Mouse (Mus musculus) liver, embryonic 13.5 days (tissue): ENCODE data around the gene Acad9. TPM values are rescaled to one million over a fixed set of nuclear protein-coding genes. Genes with fewer than 3 reads are reported as not detected.

Source experiments
- ATAC-seq: fragments of 200-750 bp; cut with Nextera tagmentation; 2 replicates; pipeline ENCODE4 v1.8.0; 2017; ENCODE audit warnings: low read depth, mild to moderate bottlenecking, moderate number of reproducible peaks, moderate library complexity
- DNase-seq: peaks from one replicate; pipeline ENCODE4 v3.0.0; 2022
- H3K27ac ChIP-seq: fragments of 300-500 bp; sonication (generic); 2 replicates; pipeline ENCODE4 v1.5.1; 2015; ENCODE audit warnings: moderate library complexity, mild to moderate bottlenecking, inconsistent platforms
- H3K27me3 ChIP-seq: fragments of 300-500 bp; sonication (generic); 2 replicates; pipeline ENCODE4 v1.6.1; 2015; ENCODE audit warnings: mild to moderate bottlenecking, inconsistent platforms
- H3K36me3 ChIP-seq: fragments of 300-500 bp; sonication (generic); 2 replicates; pipeline ENCODE4 v1.6.1; 2015; ENCODE audit warnings: mild to moderate bottlenecking, inconsistent platforms
- H3K4me1 ChIP-seq: fragments of 300-500 bp; sonication (generic); replicated peaks from 2 replicates; pipeline ENCODE4 v1.6.1; 2015; ENCODE audit warnings: inconsistent platforms
- H3K4me2 ChIP-seq: fragments of 300-500 bp; sonication (generic); 2 replicates; pipeline ENCODE4 v1.6.1; 2015; ENCODE audit warnings: inconsistent platforms, mild to moderate bottlenecking, moderate library complexity
- H3K4me3 ChIP-seq: fragments of 300-500 bp; sonication (generic); replicated peaks from 2 replicates; pipeline ENCODE4 v1.5.1; 2015; ENCODE audit warnings: mild to moderate bottlenecking, inconsistent platforms
- H3K9ac ChIP-seq: fragments of 300-500 bp; sonication (generic); 2 replicates; pipeline ENCODE4 v1.6.1; 2015; ENCODE audit warnings: mild to moderate bottlenecking, inconsistent platforms
- H3K9me3 ChIP-seq: fragments of 300-500 bp; sonication (generic); replicated peaks from 2 replicates; pipeline ENCODE4 v1.6.1; 2016; ENCODE audit warnings: inconsistent platforms
- WGBS: fragments of 180-500 bp; shearing (Covaris S2); methylation state at CpG from one replicate; pipeline ENCODE4 v1.1.7; 2015; ENCODE audit not compliant: insufficient replicate concordance; 5-methylcytosine and 5-hydroxymethylcytosine counted together
- polyA plus RNA-seq: library from polyadenylated mRNA; unstranded; fragments of >200 nt; fragmentation: Nextera tagmentation; extraction: Ambion mirVana; gene quantifications from 2 replicates; pipeline ENCODE4 v1.2.1, GENCODE M21; 2015

Gene Acad9
- 35.5 and 41.5 TPM in 2 replicates for polyA plus RNA-seq

GRCm38 (mm10) chr3:36065843-36066651 is at the start of gene Acad9:
Gene Acad9 (plus strand): TSS chr3:36065979.
- Histone ChIP-seq H3K4me3 (peak within 1 kb of the TSS; percentile 87), H3K9ac (peak within 1 kb of the TSS; percentile 87), H3K9me3 (no peaks in the 10 kb centered on the region), H3K4me1 (peaks cover 16% of the 10 kb centered on the region), H3K4me2 (peak within 1 kb of the TSS; percentile 82), H3K27me3 (0 out of 2 replicates have a peak, but pooled peaks cover 7% of the 10 kb centered on the region), H3K27ac (no peak within 1 kb of the TSS; the same call in 1 of the 2 replicates), H3K36me3 (peaks cover 4% of the 10 kb centered on the region)
- DNase-seq (peak; percentile 86), ATAC-seq (peak; percentile 95)
- under 1% methylated on average over 48 of the region's 49 CpGs for WGBS

DNA sequence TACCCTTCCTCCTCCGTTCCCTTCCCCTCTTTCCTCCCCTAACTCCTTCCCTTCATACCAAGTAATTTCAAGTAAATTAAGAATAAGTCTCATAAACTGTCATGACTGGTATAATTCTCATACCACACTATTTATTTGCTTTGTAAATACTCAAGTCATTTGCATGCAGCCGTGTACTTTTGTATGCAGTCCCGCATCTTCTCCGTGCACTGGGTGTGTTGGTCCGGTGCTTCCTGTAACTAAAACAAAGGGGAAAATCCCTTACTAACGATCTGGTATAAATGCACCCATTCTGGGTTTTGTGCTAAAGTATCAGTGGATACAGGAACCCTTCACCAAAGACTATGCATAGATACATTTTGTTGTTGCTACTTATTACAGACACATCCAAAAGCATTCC is 40.0 kb upstream of the Acad9 start:
- Histone ChIP-seq H3K4me1 (no peaks in the 10 kb centered on the region), H3K4me3 (no peak overlapping the region), H3K9me3 (no peaks in the 10 kb centered on the region), H3K27ac (no peak overlapping the region), H3K9ac (no peak overlapping the region), H3K4me2 (no peak overlapping the region), H3K36me3 (no peaks in the 10 kb centered on the region), H3K27me3 (no peaks in the 10 kb centered on the region)
- ATAC-seq = no peak
- WGBS = 67% methylated on average over 6 of the region's 6 CpGs
- DNase-seq = no peak

DNA sequence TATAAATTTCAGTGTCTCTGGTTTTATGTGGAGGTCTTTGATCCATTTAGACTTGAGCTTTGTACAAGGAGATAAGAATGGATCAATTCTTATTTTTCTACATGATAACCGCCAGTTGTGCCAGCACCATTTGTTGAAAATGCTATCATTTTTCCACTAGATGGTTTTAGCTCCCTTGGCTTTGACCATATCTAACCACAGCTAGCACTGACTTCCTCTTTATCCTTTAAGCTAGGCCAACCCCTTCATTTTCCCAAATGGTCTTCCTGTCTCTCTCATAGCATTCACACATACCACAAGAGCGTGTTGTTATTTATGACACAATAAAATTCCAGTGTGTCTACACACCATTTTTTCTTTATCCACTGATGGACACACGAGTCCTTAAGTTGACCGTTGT is 35.8 kb upstream of the Acad9 start:
- Histone ChIP-seq H3K27me3 (no peaks in the 10 kb centered on the region), H3K9me3 (no peaks in the 10 kb centered on the region), H3K36me3 (no peaks in the 10 kb centered on the region), H3K27ac (no peak overlapping the region), H3K4me3 (no peak overlapping the region), H3K4me1 (no peaks in the 10 kb centered on the region), H3K9ac (no peak overlapping the region), H3K4me2 (no peak overlapping the region)
- 48% methylated on average over 4 of the region's 4 CpGs for WGBS
- DNase-seq (no peak), ATAC-seq (no peak)

DNA sequence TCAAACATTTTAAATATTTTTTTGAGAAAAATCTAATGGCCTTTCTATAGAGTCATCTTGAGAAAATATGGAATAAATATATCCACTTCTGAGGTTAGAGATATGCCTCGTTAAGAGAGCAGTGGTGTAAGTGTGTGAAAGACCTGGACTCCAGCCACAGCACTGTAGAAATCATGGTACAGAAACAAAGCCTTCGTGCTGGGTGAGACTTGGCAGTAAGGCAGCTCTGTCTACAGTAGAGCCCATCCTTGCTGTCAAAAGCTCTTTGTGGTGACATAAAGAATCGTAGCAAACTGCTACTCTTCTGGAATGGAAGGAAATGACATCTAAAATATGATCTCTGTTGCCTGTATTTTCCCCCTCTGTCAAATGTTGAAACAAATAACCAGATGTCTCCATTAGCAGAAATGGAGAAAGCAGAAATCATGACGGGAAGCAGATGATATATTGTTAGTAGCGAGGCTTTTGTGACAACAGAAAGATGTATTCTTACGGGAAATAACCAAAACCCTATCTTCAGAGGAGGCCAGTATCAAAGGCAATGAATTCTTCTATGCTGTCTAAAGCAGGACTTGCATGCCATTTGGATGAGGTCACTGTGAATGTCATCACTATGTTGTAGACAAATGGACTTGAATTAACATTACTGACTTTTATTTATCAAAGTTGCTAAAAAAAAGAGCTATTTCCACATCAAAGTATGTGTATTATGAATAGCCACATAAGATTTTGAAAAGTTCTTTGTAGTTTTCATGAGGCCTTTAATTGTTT is 33.9 kb upstream of the Acad9 start:
- H3K36me3 ChIP-seq = no peaks in the 10 kb centered on the region
- no peaks in the 10 kb centered on the region for H3K9me3 ChIP-seq
- H3K4me1 ChIP-seq = no peaks in the 10 kb centered on the region
- WGBS = 52% methylated on average over 6 of the region's 6 CpGs
- H3K27me3 ChIP-seq = no peaks in the 10 kb centered on the region
- no peak for DNase-seq
- no peak overlapping the region for H3K4me3 ChIP-seq
- H3K27ac ChIP-seq = no peak overlapping the region
- H3K4me2 ChIP-seq = no peak overlapping the region
- no peak for ATAC-seq
- no peak overlapping the region for H3K9ac ChIP-seq

DNA sequence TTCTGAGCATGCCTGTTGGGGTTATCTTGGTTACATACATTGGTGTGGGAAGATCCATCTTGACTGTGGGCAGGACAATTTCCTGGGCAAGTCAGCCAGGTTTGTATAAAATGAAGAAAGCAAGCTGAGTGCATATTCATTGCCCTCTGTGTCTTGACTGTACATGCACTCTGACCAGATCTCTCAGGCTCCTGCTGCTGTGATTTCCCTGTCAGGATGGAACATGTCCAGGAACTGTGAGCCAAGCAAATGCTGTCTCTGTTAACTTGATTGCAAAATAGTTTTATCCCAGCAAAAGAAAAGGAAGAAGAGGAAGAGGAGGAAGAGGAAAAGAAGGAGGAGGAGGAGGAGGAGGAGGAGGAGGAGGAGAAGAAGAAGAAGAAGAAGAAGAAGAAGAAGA is 21.3 kb upstream of the Acad9 start:
- DNase-seq (no peak), ATAC-seq (no peak)
- H3K4me2 ChIP-seq = no peak overlapping the region
- no peak overlapping the region for H3K9ac ChIP-seq
- no peak overlapping the region for H3K4me3 ChIP-seq
- H3K27ac ChIP-seq = no peak overlapping the region
- no peaks in the 10 kb centered on the region for H3K9me3 ChIP-seq
- no peaks in the 10 kb centered on the region for H3K4me1 ChIP-seq
- H3K36me3 ChIP-seq = no peaks in the 10 kb centered on the region
- no peaks in the 10 kb centered on the region for H3K27me3 ChIP-seq

DNA sequence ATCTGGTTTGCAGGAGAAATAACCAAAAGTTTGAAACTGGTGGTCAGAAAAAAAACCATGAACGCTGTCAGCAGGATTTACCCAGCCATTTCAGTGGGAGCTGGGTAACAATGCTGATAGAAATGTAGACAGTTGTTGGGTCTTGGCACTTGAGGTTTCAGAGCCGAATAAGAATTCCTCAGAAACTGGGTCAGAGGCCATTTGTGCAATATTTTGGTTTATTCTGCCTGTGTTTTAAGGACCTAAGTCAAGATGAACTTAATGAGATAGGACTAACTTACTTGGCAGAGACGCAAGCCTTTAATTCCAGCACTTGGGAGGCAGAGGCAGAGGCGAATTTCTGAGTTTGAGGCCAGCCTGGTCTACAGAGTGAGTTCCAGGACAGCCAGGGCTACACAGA is 20.7 kb upstream of the Acad9 start:
- Histone ChIP-seq H3K9me3 (no peaks in the 10 kb centered on the region), H3K4me2 (no peak overlapping the region), H3K27me3 (no peaks in the 10 kb centered on the region), H3K4me3 (no peak overlapping the region), H3K27ac (no peak overlapping the region), H3K36me3 (no peaks in the 10 kb centered on the region), H3K4me1 (no peaks in the 10 kb centered on the region), H3K9ac (no peak overlapping the region)
- ATAC-seq = no peak
- 52% methylated on average over 4 of the region's 4 CpGs for WGBS
- DNase-seq = no peak

DNA sequence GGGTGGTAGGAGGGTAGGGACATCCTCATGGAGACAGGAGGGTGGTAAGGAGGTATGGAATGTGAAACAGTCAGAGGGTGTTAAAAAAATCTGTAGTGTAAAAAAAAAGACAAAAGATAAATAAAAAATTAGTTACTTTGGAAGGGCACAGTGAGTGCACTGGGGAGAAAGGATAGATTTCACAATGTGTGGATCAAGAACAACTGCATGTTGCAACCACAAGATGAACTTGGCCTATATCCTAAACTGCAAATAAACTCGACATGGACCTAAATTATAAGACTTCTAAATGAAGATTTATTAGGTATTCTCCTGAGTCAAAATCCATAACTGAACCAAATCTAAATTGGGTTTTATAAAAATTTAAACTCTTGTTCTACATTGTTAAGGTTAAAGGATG is 16.7 kb upstream of the Acad9 start:
- Histone ChIP-seq H3K4me1 (no peaks in the 10 kb centered on the region), H3K4me3 (no peak overlapping the region), H3K9ac (no peak overlapping the region), H3K27me3 (no peaks in the 10 kb centered on the region), H3K4me2 (no peak overlapping the region), H3K9me3 (no peaks in the 10 kb centered on the region), H3K27ac (no peak overlapping the region), H3K36me3 (no peaks in the 10 kb centered on the region)
- WGBS = 38% methylated on average over 1 of the region's 1 CpGs
- ATAC-seq = no peak
- DNase-seq = no peak

DNA sequence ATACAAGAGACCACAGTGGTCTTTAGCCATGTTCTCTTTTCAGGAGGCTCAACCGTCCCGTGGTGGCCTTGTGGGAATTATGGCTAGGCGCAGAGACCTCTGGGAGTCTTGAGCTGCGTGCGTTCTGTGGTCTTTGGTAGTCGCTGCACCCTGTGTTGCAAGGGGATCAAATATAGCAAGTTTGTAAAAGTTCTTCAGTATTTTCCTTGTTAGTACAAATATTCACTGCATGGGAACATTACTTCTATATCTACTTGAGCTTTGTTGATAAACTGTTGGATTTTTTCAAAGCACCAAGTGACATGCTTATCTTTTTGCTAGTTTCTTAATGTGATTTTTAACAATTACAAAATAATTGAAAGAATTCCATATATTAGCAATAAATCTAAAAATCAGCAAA is 12.3 kb upstream of the Acad9 start, which contains the start of gene Ccdc144b:
Ccdc144b (minus strand) TSS at position 101 of the 400 bp plus-strand sequence.
- no peaks in the 10 kb centered on the region for H3K27me3 ChIP-seq
- H3K9ac ChIP-seq = no peak within 1 kb of the TSS
- no peak within 1 kb of the TSS for H3K4me2 ChIP-seq
- H3K9me3 ChIP-seq = no peaks in the 10 kb centered on the region
- 80% methylated on average over 6 of the region's 6 CpGs for WGBS
- ATAC-seq = no peak
- H3K36me3 ChIP-seq = no peaks in the 10 kb centered on the region
- H3K27ac ChIP-seq = no peak within 1 kb of the TSS
- no peak within 1 kb of the TSS for H3K4me3 ChIP-seq
- no peaks in the 10 kb centered on the region for H3K4me1 ChIP-seq
- DNase-seq = no peak

- no peaks in the 10 kb centered on the region for H3K36me3 ChIP-seq
- no peak overlapping the region for H3K4me3 ChIP-seq
- ATAC-seq (no peak), DNase-seq (peak; percentile 14)
- peaks cover 10% of the 10 kb centered on the region; the same call in 1 of the 2 replicates for H3K27me3 ChIP-seq
- no peaks in the 10 kb centered on the region for H3K9me3 ChIP-seq
- WGBS = 28% methylated on average over 8 of the region's 8 CpGs
- H3K4me1 ChIP-seq = no peaks in the 10 kb centered on the region
- no peak overlapping the region for H3K9ac ChIP-seq
- H3K27ac ChIP-seq = no peak overlapping the region
- no peak overlapping the region for H3K4me2 ChIP-seq
Observed at GRCm38 (mm10) chr3:36060096-36060850, 5.5 kb upstream of the Acad9 start.

GRCm38 (mm10) chr3:36064592-36065061 is 1.2 kb upstream of the Acad9 start:
- Histone ChIP-seq H3K4me1 (peaks cover 16% of the 10 kb centered on the region), H3K36me3 (no peaks in the 10 kb centered on the region), H3K9ac (no peak overlapping the region), H3K9me3 (no peaks in the 10 kb centered on the region), H3K4me3 (no peak overlapping the region), H3K27ac (no peak overlapping the region), H3K27me3 (peaks cover 10% of the 10 kb centered on the region; the same call in 1 of the 2 replicates), H3K4me2 (no peak overlapping the region)
- no peak for DNase-seq
- ATAC-seq = no peak
- 74% methylated on average over 1 of the region's 1 CpGs for WGBS

DNA sequence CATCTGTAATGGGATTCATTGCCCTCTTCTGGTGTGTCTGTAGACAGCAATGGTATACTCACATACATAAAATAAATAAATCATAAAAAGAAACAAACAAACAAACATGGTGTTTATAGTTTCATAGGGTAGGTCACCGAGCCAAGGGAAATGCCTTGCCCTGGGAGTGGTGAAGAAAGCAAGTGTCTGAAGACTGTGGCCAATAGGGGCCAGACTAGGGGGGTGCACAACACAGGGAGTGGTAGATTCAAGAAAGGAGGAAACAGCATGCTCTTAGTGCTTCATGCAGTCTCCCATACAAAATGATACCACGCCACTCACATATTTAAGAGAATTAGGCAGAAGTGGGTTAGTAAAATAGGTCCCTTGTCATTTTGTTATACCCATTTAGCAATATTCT is 613 bp upstream of the Acad9 start:
- Histone ChIP-seq H3K4me2 (peak overlapping the region; percentile 82), H3K27me3 (peaks cover 10% of the 10 kb centered on the region; the same call in 1 of the 2 replicates), H3K36me3 (no peaks in the 10 kb centered on the region), H3K9me3 (no peaks in the 10 kb centered on the region), H3K27ac (no peak overlapping the region), H3K4me1 (peaks cover 16% of the 10 kb centered on the region), H3K4me3 (peak overlapping the region; percentile 87), H3K9ac (no peak overlapping the region)
- WGBS = 85% methylated on average over 2 of the region's 2 CpGs
- ATAC-seq = no peak
- DNase-seq = no peak
